Mouse (Mus musculus) natural killer cell, adult 2 months (primary cell): ENCODE measurements around the gene Atp2c2.

Source experiments
- DNase-seq, 2 experiments: peaks; one replicate each; pipeline ENCODE4 v3.0.0; 2022; ENCODE audit warnings: low spot score in 2 of 2

Atp2c2 gene

DNA sequence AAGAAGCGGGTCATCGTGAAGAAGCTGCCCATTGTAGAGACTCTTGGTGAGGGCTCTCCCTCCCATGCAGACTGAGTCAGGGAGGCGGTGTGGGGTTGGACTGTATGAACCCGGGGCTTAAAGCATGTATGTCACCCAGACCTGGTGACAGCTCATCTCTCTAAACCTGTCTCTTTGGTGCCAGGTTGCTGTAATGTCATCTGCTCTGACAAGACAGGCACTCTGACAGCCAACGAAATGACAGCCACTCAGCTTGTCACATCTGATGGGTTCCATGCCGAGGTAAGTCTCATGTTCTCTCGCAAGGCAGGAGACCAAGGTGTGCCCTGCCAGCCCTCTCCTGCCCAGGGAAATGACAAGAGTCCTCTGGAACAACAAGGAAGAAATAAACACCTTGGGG, 42.6 kb downstream of the Atp2c2 start:
- no peak for DNase-seq

DNA sequence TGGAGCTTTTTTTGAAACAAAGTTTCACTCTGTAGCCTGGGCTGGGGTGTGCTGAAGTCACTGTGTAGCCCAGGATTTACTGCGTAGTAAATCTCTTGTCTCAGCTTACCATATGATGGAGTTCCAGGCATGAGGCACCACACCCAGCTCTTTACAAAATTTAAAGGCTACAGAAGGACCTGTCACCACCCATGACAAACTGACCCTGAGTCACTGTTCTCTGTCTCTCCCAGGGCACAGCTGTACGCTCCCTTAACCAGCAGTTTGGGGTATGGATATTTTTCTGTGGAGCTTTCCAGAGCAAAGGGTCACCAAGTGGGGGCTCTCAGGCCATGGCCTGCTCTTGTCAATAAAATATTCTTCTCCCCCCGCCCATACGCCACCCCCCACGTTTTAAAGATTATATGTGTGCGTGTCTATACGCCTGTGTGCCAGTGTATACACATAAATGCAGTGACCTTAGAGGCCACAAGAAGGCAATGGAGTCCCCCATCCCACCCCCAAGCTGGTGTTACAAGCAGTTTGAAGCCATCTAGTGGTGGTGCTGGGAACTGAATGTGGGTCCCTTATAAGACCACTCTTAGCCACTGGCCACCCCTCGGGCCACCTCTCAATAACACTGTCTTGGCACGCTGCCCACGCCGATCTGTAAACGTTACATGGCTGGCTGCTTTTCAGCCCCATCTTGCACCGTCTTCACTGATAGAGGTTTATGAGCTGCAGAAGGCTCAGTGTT, 43.6 kb downstream of the Atp2c2 start:
- peak; percentile 5 to 37 for DNase-seq

DNA sequence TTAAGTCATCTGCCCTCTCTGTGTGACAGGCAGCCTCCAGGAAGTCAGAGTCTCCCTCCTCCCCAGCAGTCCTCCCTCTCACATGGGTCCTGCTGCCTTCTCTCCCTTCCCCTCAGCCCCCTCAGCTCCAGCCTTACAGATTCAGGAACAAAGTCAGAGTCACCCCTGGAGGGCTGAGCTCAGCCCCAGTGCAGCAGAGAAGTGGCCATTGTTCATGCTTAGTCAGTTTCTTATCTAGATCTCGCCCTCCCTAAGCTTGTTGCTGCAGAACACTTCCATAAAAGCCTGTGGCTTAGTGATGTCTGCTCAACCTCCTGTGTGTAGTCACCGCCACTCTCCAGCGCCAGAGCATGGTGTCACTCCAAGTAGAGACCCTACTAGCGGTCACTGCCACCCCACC, 44.8 kb downstream of the Atp2c2 start:
- DNase-seq = no peak

DNA sequence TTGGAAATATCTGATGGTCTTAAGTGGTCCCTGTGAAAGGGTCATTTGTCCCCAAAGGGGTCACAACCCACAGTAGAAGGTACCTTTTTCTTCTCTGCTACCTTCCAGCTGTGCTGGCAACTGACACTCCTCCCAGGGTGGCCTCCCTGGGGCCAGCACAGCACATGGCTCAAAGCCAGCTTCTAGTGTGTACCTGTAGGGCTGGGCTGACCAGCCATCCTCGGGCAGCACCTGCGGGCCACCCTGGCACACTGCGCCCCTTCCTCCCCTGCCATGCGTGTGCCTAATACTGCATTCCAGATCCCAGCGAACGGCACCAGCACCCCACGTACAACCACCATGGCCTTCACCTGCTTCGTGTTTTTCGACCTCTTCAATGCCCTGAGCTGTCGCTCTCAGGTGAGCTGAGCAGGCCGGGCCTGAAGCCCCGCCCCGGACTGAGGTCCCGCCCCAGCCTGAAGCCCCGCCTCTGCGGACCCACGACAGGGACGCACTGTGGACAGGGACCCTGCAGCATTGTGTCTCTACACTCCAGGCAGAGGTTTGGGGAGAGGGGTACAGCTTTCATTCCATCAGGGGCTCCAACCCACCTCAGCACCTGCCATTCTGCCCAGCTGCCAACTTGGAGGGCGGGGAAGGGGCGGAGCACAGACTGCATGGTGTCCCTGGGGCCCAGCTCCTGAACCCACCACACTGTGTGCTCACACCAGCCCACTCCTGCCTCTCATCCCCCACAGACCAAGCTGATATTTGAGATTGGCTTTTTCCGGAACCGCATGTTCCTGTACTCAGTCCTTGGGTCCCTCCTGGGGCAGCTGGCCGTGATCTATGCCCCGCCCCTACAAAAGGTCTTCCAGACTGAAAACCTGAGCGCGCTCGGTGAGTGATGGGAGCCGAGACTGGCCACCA, 55.7 kb downstream of the Atp2c2 start:
- DNase-seq = peak; percentile 22 to 25

DNA sequence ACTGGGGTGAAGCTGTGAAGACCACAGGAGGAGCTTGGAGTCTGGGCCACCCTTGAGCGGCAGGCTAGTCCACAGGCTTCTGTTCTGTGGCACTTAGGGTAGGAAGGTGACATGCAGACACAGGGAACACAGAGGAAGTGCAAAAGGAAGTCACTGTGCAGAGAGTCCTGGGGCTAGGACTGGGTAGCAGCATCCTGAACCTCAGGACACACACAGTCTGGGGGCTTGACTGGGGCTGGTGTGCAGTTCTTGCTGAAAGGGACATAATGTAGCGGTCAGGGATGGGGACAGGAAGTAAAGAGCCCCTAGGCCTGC, 56.3 kb downstream of the Atp2c2 start:
- DNase-seq = no peak

DNA sequence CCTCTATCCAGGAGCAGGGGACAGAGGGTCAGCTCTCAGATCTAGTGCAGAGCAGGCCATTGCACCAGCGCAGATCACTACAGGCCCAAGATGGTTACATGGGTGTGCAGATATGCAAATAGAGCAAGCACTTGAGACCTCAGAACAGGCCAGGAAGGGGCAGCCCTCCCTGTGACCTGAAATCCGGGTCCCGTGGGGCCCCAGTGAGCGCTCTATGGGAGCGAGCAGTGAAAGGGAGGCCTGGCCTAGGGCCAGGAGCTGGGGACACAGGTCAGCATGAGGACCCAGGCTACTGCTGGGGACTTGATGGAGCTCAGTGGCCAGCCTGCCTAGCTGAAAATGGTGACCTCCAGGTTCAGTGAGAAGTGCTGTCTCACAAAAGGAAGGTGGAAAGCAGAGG, 56.7 kb downstream of the Atp2c2 start:
- no peak for DNase-seq

DNA sequence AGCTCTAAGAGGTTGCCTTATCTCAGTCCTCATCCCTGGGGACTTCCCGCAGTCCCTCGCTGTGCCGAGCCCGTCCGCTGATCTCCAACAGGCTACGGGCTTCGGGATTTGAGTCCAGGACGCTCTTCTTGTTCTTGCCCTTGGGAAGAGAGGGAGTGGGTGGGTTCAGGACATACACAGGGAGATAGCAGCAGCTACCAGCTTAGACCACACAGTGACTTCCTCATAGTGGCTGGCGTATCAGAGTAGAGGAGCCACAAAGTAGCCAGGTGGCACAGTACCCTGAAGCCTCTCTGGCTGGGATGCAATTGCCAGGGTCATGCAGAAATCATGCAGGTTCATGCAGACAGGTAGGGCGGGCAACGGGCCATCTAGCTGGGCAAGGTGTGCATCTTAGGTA, 61.9 kb downstream of the Atp2c2 start:
- no peak for DNase-seq

DNA sequence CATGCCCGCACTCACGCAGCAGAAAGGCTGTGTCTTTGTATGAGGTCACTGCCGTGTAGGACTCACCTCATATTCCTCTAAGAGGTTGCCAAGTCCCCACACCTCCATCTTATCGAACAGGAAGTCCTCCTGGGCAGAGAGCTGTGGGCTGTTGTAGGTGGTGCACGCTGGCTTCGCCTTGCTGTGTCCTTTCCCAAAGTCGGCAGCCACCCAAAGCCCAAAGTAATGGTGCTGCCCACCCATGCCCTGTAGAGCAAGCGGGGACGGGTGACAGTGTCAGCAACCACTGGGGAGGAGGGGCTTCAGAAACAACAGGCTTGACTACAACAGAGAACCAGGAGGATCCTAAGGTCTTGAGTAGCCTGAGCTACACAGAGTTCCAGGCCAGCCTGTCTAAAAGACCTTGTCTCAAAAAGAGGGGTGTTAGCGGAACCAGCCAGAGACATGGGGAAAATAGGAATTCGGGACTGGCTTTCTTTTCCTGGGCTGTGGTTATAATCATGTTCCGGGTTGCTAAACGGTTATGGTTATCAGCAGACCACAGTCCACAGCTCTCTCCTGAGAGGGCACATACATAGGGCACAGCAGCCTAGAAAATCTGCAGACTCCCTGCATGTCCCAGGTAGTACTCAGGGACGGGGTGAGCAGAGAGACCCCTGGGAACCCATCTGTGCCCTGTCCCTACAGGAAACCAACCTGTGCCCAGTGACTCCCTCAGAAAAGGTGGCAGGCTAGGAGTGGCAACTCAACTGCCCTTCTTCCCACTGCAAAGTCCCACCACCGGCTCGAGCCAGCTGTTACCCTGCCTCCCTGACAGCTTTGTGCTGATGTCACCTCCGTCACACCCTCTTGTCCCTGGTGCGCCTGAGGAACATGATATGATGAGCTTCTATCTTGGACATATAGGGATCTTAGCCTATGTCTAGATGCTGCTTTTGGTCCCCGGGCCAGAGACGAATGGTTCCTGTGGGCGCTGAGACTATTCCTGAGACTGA, 62.7 kb downstream of the Atp2c2 start:
- DNase-seq = no peak

DNA sequence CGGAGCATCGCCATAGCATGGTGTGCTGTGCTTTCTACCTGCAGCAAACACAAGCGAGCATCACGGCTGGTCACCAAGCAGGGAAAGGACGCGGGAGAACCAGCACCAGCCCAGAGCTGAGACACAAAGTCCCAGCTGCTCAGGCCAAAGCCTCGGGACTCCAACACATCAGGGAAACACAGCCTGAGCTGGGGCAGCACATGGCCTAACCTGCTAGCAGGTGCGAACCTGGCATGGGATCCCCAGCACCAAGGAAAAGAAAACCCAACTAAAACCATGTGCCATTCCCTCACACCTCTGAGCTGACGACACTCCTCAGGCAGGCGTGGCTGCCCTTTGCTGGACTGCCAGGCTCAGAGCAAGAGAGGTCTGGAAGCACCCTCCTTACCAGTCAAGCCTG, 65.5 kb downstream of the Atp2c2 start:
- no peak for DNase-seq

DNA sequence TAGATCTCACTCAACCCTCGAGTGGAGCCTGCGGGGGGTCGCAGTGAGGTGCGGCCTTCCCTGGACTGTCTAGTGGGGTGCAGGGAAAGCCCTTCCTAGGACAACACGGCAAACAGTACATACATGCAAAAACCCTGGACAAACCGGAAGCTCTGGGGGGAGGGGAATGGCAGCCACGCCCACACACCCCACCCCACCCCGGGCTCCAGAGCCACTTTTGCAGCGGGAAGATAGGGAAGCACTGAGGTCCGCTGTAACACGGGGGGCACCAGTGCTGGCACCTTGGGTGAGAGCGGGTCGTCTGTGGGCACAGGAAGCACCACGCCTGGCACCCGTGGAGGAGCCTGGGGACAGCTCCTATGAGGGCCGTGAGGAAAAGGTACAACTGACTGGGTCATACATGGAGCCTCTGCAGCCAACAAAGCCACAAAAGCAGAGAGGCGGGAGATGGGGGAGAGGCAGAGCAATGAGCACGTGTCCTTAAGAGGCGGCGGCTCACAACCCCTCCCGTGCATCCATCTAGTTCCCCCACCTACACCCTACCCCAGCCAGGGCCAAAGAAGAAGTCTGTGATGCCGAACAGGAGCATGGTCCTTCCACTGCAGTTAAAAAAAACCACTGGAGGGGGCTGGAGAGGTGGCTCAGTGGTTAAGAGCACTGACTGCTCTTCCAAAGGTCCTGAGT, 66.1 kb downstream of the Atp2c2 start:
- DNase-seq = no peak

DNA sequence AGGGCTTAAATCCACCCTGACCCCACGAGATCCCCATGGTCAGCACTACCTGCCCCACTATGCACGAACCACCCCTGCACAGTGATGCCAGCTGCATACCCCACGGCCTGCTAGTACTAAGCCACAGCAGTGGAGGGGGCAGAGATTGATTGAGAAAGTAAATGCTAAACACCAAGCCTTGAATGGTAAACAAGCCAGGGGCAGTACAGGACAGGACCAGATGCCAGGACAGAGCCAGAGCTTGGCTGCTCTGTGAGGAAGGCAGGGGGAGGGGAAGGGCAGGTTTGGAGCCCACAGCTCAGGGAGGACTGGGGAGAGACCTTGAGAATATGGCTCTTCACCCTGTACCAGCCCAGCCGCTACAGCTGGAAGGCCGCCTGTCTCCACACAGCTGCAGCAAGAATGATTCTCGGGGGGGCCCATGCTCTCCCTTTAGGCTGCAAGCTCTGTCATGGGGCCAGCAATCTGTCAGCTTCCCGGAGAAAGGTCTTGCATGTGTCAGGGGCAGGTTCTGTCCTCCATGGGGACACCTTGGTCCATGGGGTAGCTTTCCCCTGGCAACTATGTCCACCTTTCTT, 76.9 kb downstream of the Atp2c2 start:
- no peak for DNase-seq

DNA sequence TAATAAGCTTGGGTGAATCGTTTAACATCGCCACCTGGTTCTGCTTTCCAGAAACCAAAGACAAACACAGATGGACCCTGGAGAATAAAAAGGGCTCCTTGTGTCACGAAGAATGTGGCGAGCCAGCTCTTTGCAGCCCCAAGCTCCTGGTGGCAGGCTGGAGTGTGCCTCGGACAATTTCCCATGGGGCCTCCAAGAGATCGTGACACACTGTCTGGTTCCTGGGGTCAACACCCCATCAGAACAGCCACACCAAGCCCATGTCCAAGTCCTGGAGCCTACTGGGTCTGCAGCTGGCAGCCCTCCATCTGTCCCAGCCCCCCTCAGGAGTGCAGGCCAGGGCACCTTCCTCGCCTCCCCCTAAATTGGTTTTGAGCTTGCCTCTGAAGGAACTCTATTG, 78.0 kb downstream of the Atp2c2 start:
- DNase-seq = no peak

DNA sequence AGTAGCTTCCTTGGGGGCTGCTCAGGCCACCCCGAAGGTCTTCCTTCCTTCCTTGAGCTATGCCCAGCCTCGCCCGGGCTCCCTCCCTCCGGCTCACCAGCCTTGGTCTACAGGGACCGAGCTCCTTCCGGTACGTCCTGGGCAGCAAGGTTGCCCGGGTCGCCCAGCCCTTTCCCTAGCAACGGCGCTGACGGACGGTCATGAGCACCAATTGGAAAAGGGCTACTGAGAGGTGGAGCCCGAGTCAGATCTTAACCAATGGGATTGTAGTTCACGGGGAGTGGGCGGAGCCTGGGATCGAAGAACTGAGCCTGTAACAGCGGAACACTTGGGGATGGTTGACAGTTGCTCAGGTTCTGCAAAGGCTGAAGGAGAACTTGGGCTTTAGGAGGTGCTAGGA, 78.5 kb downstream of the Atp2c2 start, which contains the start of gene Tldc1:
Gene Tldc1 (minus strand): TSS at position 154 of the 400 bp plus-strand sequence.
- DNase-seq = peak; percentile 98 to 99

DNA sequence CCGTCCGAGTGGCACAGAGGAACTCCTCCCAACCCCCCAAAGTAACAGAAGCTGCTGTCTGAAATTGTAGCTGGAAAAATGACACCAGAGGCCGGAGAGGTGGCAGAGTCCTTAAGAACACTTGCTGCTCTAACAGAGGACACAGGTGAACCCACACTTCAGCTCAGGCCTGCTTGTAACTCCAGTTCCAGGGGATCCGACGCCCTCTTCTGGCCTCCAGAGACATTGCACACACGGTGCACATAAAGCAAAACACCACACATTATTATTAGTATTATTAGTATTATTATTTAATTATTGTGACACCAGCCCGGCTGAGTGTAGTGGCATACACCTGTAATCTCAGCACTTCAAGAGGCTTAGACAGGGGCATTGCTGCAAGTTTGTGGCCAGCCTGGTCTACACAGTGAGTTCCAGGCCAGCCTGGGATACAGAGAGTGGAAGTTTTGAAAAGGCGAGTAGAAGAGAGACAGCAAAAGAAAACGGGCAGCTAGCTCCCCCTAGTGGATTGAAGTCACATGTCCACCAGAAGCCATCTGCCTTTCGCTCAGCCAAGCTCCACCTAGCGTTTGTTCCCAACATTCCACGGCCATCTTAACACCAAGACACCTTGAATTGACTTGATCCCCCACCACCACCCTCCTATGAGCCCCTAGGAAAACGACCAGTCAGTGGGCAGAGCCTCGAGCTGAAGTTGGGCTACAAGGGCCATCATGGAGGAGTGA, 79.4 kb downstream of the Atp2c2 start:
- DNase-seq = peak; percentile 79 to 83

DNA sequence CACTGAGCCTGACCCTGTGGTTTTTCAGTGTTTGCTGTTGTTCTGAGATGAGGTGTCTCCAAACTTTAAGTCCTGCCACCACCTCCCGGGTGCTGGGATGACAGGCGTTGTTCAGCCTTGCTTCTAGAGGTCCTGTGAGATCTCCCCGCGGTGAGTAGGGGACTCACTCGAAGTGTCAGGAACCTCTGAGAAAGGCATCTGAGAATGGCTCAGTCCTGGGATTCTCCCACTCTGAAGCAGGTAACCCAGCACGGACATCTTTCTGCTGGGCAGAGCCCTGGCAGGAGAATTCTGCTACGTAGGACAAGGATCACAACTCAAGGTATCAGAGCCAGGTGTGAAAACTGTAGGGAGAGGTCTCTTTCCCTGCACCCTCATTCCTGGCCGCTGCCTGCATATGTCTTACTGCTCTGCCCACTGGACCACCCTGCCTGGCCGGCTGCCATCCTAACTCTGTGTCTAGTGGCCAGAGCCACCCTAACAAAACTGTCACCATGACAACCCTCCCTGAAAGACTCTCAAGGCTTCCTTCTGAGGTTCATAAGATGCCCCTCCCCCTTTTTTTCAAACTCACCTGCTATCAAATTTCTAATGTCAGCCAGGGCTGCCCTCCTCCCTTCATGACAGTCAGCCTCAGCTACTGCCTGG, 80.7 kb downstream of the Atp2c2 start:
- no peak for DNase-seq

DNA sequence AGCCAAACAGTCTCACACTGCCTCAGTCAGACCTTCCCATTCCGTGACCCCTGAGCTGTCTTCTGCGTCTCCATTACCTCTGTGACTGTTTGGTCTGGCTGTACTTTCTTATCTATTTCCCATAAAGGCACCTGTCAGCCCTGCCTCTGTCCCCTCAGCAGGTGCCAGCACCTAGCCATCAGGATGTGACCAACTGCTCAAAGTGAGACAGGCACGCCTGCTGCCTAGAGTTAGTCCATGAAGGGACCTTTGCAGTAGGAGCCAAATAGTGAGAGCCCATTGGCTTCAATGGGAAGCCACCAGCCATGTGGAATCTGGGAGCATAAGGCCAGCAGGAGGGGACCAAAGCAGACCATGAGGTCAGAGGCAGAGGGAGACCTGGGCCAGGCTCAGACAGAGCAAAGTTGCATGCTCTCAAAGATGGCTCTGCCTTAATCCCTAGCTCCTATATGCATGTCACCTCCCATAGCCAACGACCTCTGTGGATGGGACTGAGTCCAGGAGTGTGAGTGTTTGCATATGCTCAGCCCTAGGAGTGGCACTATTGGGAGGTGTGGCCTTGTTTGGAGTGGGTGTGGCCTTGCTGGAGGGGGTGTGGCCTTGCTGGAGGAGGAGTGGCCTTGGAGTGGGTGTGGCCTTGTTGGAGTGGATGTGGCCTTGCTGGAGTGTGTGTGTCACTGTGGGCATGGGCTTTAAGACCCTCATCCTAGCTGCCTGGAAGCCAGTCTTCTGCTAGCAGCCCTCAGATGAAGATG, 81.5 kb downstream of the Atp2c2 start:
- DNase-seq = peak; percentile 65 to 74

DNA sequence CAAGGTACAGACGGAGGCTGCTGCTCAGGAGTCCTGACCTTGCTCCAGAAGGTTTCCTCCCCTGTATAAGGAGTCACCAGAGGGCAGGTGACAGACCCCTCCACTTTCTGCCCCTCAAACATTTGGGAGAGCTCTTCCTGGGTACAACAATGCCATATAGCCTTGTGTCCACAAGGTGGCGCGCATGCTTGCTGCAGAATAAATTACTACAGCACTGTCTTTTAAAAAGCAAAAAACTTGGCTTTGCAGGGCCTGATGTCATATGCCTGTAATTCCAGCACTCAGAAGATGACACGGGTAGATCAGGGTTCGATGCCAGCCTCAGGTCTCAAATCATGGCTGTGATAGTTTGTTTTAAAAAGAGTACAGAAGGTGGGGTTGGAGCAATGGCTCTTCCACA, 82.9 kb downstream of the Atp2c2 start:
- peak; percentile 71 to 84 for DNase-seq

DNA sequence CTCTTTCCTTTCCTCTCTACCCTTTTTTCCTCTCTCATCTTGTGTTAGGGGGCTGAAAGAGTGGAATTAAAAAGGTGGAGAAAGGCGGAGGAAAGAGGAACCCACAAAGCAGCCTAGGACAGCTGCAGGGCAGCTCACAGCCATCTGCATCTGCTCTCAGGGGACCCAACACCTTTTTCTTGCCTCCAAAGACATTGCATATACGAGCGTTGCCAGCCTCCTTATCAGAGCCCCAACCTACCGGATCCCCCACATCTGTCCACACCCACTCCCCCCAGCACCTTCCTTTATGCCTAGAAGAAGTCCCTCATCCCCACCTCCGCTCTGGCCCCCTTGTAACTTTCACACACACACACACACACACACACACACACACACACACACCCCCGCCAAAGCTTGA, 83.8 kb downstream of the Atp2c2 start:
- peak in 1 of 2 experiments; percentile 17 for DNase-seq

DNA sequence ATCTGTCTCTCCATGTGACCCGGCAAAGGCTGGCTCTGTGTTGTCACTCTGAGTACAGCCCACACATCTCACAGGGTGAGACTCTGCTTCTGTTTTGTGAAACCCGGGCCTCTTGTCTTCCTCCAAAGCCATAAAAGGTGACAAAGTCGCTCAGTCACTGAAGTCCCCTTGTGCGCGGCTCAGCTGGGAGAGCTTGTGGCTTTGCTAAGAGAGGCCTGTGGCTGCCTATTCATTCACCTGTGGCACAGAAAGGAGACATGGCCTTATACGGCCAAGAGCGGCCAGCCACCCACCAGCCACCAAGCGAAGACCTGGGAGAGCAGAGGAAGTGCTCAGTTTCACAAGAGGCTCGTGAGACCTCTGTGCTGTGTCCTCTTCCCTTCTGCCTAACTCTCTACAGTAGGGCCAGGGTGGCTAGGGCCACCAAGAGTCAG, 84.3 kb downstream of the Atp2c2 start:
- peak; percentile 79 to 88 for DNase-seq
